Mouse (Mus musculus): ENCODE data around the gene Psmd8.

Gene Psmd8

DNA sequence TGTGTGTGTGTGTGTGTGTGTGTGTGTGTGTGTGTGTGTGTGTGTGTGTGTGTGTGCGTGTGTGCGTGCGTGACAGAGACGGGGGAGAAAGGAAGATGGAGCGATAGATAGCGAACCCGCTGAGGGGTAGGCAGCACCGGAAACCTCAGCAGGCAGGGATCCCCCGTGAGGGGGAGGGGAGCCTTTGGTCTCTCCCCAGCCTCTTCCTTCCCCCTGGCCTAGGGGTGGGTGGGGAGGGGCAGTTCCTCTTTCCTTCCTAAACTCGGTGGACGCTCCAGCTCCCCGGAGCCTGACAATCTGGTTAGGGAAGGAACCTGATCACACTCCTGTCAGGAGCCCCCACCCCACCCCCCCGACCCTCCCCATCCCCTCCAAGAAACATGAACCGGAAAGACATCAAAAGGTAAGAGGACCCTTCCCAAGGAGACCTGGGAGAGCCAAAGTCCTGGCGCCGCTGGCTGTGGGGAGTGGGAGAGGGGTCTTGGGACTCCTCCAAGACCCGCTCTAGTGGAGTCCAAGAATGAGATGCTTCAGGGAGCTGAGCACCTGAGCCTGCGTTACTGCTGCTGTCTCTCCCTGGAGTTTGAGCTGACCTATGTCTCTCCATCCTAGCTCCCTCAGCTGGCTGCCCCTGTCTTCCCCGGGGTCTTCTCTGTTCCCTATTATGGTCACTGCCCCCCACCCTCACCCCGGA lies 45.7 kb downstream of the Psmd8 start, which contains the start of gene Rasgrp4:
Rasgrp4 (plus strand) TSS at position 159 of the 694 bp plus-strand sequence.
- DNase-seq (ENCODE audit: low spot score) = peak; percentile 35

DNA sequence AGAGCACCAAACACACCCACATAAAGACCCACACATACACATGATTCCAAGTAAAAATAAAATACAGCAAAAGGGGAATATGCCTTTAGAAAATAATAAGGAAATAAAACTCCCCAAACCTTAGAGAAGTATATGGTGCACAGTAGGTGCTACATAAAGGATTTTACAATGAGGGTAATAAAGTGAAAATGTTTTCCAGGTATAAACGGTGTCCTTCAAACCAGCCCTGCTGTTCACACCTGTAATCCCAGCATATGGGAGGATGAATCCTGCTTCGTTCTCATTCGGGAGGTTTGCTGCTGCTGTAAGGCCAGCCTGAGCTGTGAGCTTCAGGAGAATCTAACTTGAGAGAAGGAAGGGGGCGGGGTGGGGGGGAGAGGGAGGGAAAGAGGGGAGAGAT lies 46.3 kb downstream of the Psmd8 start:
- no peak for DNase-seq (ENCODE audit: low spot score)

DNA sequence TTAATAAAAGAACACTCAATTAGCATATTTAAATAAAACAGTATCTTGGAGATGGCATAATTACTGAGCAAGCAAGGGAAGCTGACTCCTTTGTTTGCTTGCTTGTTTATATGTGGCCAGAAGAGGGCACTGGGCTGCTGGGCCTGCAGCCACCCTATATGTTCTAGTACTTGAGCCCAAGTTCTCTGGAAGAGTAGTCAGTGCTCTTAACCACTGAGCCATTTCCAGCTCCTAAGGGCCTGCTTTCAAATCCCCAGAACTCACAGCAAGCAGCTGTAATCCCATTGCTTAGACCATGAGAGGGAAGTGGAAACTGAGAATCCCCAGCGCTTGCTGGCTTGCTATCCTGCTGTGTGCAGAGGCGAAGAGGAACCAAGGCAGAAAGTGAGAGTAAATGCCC lies 51.8 kb downstream of the Psmd8 start:
- DNase-seq (ENCODE audit: low spot score) = peak; percentile 39

DNA sequence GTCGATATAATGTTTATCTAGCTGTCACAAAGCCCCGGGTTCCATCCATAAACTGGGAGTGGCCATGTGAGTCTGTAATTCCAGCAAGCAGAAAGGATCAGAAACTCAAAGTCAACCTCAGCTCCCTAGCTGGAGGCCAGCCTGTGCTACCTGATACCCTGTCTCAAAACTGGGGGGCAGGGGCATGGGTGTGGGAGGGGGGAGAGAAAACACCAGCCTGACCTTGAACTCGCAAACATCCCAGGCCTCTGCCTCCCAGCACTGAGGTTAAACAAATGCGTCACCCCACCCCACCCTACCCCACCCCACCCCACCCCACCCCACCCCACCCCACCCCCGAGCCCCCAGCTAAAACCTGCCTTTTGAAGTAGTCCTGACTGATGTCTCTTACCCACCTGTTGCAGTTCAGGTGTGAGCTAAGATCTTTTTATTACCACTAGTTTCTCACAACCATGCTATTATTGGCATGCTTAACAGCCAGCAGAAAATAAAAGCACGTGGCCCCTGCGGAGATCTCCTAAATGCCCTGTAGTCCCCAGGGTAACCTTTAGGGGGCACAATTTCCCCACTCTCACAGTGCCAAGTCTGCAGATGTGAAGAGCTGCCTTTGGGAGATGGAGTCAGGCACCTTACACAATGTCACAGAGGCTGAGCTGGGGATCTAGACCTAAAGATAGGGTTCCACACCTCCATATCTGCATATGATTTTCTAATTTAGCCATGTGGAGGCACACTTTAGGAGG lies 54.2 kb downstream of the Psmd8 start:
- peak; percentile 65 for DNase-seq (ENCODE audit: low spot score)

DNA sequence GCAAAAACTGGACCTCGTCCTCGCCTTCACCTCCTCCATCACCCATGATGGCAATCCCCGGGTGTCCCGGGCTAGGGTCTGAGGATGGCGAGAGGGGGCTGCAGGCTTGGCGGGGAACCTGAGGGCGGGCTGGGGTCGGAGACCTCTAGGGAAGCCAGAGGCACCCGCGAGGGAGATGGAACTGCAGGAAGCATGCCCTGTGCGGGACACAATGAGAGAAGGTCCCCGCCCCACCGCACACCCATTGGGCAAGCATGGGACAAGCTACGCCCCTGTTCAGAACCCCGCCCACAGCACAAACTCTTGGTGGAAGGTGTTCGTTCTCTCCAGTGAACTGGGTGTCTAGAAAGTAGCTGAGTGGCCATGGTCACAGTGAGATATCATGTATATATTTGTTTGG lies 55.5 kb downstream of the Psmd8 start, which contains the start of gene Ryr1:
Ryr1 (minus strand) TSS at position 210 of the 400 bp plus-strand sequence.
- peak; percentile 91 for DNase-seq (ENCODE audit: low spot score)
